Comparison of ENCODE assay signal across 4 mouse cellular contexts in the genomic region with DNA sequence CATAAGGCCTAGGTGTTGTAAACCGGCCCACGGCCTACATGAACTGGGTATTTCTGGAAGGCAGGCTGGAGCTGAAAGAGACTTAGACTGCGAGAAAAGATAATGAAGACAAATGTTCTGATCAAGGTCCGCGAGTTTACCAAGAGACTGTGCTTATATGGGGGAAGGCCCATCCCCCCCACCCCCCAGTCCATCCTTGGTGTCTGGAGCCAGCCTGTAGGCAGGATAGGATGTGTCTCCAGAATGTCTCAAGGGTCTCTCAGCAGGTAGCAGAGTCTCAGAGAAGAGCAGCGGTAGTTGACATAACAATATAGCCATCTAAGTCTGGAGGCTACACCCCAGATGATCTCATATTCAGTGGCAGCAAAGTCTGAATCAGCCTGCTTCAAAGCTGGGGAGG.
DNase-seq lines count a peak whose midpoint lies in the region.

No protein-coding gene starts in this region.

- peak; percentile 60 for DNase-seq in ES-CJ7 (ENCODE audit: low read depth, low spot score)
- peak; percentile 57 for DNase-seq in R1 (ENCODE audit: low read depth, low spot score)
- peak; percentile 20 for DNase-seq in WW6 (ENCODE audit: low read depth, low spot score)
- DNase-seq in ZHBTc4 (ENCODE audit: low read depth, low spot score): peak; percentile 69

Comparison
In these comparisons a context has a peak if more than half of its experiments do, and no peak if none do; other contexts are left out.
1. Peak in every context shown above with its lines: DNase-seq.